Mouse (Mus musculus) neutrophil, adult 5-6 weeks (primary cell): ENCODE measurements at regions not wholly inside any gene's neighbourhood (a gene's known extent, or its start where the extent isn't known, plus 50 kb on each side); places are given as distances from the start of the nearest gene placed in this dataset.

Experiments
- ATAC-seq: fragments of 151-379, 151-347 bp; 2 replicates; pipeline ENCODE4 v1.8.0; 2017; ENCODE audit warnings: mild to moderate bottlenecking, moderate TSS enrichment; ENCODE audit not compliant: insufficient number of reproducible peaks, poor library complexity, low FRiP score, severe bottlenecking; ENCODE audit errors: extremely low read depth

- ATAC-seq: peak; percentile 81; the same call in 1 of the 2 replicates
Observed at GRCm38 (mm10) chr17:53152344-53152743, 310.8 kb downstream of the Efhb start.
